22 mouse cellular contexts compared by ENCODE assay signal in genomic region chr4:27423846-27424245, GRCm38 (mm10).
DNase-seq lines count a peak whose midpoint lies in the region; ATAC-seq lines count a peak whose summit lies in the region.
"Had no signal": no experiment of that assay in that cellular context is flagged by ENCODE, and none has a peak within 500 bp of the region (broad histone marks: within the 10 kb centered on the region; RNA-seq: fewer than 3 reads in every experiment).

No protein-coding gene starts in this region.

- DNase-seq in cerebellum, postnatal 10 days, result peak; percentile 61 to 68
- peak; percentile 41 to 58 for DNase-seq in cerebellum, postnatal 14 days
- no peak for DNase-seq in cerebellum, adult 11-12 months
- peak; percentile 7 for DNase-seq in left cerebral cortex, postnatal 4 days
- no peak for DNase-seq in left cerebral cortex, postnatal 25 days (ENCODE audit: low spot score in 2 of 2)
- DNase-seq in brain, adult 2 months (ENCODE audit: low read depth, low spot score), result peak; percentile 5
- DNase-seq in heart, postnatal 25 days (ENCODE audit: low spot score), result no peak
- DNase-seq: adrenal gland, adult 2 months; adrenal gland, adult 8-10 months; adrenal gland, postnatal 10 days; adrenal gland, postnatal 14 days; adrenal gland, postnatal 25 days; adrenal gland, postnatal 36 days; B cell, adult 2 months; cerebellum, adult 11 months; cerebellum, adult 18-20 months; cerebellum, adult 2 months; cerebellum, adult 8-10 months had no signal

- ATAC-seq in cerebellum, adult (ENCODE audit: insufficient number of reproducible peaks, low FRiP score, low TSS enrichment), result no peak
- ATAC-seq: activated CD4-positive, CD25-positive, alpha-beta regulatory T cell, adult 4 months; CD4-positive, CD25-positive, alpha-beta regulatory T cell, adult 4 months; Patski had no signal

- intact Hi-C loops in left cerebral cortex, postnatal 4 days (cut with DNase I), result no loop called here
- intact Hi-C loops in left cerebral cortex, postnatal 25 days (cut with DNase I), result no loop called here
- intact Hi-C loops in heart, postnatal 25 days (cut with DNase I), result no loop called here

Comparison
In these comparisons a context has a peak if more than half of its experiments do, and no peak if none do; other contexts are left out.
1. DNase-seq: peak in cerebellum, postnatal 10 days (2 of 2), cerebellum, postnatal 14 days (2 of 2), left cerebral cortex, postnatal 4 days (single experiment) and brain, adult 2 months (single experiment); none in cerebellum, adult 11-12 months (single experiment), left cerebral cortex, postnatal 25 days (0 of 2) and heart, postnatal 25 days (single experiment).